Mouse (Mus musculus) kidney, postnatal 0 days (tissue): ENCODE measurements around the gene Cyp19a1. TPM values are rescaled to one million over a fixed set of nuclear protein-coding genes. Genes with fewer than 3 reads are reported as not detected.

Source experiments
- ATAC-seq: fragments of 200-750 bp; cut with Nextera tagmentation; replicated peaks from 2 replicates; pipeline ENCODE4 v1.8.0; 2017; ENCODE audit warnings: low read depth, moderate number of reproducible peaks, moderate TSS enrichment, moderate library complexity; ENCODE audit not compliant: low FRiP score
- DNase-seq: peaks from one replicate; pipeline ENCODE4 v3.0.0-alpha.2; 2016; ENCODE audit warnings: low spot score
- H3K27ac ChIP-seq: fragments of 300-500 bp; sonication (generic); 2 replicates; pipeline ENCODE4 v1.5.1; 2014; ENCODE audit warnings: mild to moderate bottlenecking
- H3K27me3 ChIP-seq: fragments of 300-500 bp; sonication (generic); 2 replicates; pipeline ENCODE4 v1.6.1; 2014; ENCODE audit warnings: low read length, mixed read lengths; ENCODE audit not compliant: insufficient read depth
- H3K36me3 ChIP-seq: fragments of 300-500 bp; sonication (generic); 2 replicates; pipeline ENCODE4 v1.6.1; 2014; ENCODE audit warnings: low read length, mixed read lengths; ENCODE audit not compliant: insufficient read depth
- H3K4me1 ChIP-seq: fragments of 300-500 bp; sonication (generic); replicated peaks from 2 replicates; pipeline ENCODE4 v1.6.1; 2014; ENCODE audit warnings: antibody characterized with exemption, low read length, mixed read lengths; ENCODE audit not compliant: insufficient read depth
- H3K4me2 ChIP-seq: fragments of 300-500 bp; sonication (generic); 2 replicates; pipeline ENCODE4 v1.6.1; 2014; ENCODE audit warnings: mild to moderate bottlenecking, low read length, moderate library complexity, mixed read lengths
- H3K4me3 ChIP-seq: fragments of 300-500 bp; sonication (generic); replicated peaks from 2 replicates; pipeline ENCODE4 v1.5.1; 2014; ENCODE audit warnings: low read depth, low read length
- H3K9ac ChIP-seq: fragments of 300-500 bp; sonication (generic); 2 replicates; pipeline ENCODE4 v1.6.1; 2014; ENCODE audit warnings: low read depth, low read length
- H3K9me3 ChIP-seq: fragments of 300-500 bp; sonication (generic); replicated peaks from 2 replicates; pipeline ENCODE4 v1.6.1; 2016; ENCODE audit warnings: low read length, inconsistent platforms, mixed read lengths
- CTCF ChIP-seq: IDR thresholded peaks from 2 replicates; pipeline ENCODE4 v1.5.1; 2016; ENCODE audit warnings: antibody characterized with exemption, low read depth, mild to moderate bottlenecking, moderate library complexity
- WGBS: fragments of 180-500 bp; shearing (Covaris S2); extraction: QIAGEN DNeasy Blood & Tissue Kit; methylation state at CpG from one replicate; pipeline ENCODE4 v1.1.7; 2014; 5-methylcytosine and 5-hydroxymethylcytosine counted together
- polyA plus RNA-seq: library from polyadenylated mRNA; unstranded; fragments of >200 nt; fragmentation: Nextera tagmentation; extraction: Ambion mirVana; gene quantifications from 2 replicates; pipeline ENCODE4 v1.2.1, GENCODE M21; 2015

Gene Cyp19a1
- polyA plus RNA-seq, 1 experiment from 2014 or later: not detected

DNA sequence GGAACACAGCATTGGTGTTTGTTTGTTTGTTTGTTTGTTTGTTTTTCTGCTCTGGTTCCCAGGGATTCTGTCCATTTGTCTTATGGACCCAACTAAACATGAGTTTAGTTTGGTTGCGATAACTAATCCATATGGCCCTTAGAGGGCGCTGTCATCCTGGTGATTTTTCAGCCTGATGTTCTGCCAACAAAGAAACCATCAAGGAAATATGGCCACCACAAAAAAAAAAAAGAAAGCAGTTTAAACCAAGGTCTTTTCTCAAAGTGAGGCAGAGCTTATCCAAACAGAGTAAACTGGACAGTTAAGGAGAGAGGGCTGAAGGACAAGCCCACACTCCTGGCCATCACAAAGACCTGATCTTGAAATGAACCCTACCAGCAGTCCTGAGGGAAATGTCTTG is 86.6 kb downstream of the Cyp19a1 start:
- Histone ChIP-seq H3K4me3 (no peak overlapping the region), H3K27ac (no peak overlapping the region), H3K9me3 (no peaks in the 10 kb centered on the region), H3K36me3 (no peaks in the 10 kb centered on the region), H3K4me2 (no peak overlapping the region), H3K27me3 (no peaks in the 10 kb centered on the region), H3K9ac (no peak overlapping the region), H3K4me1 (no peaks in the 10 kb centered on the region)
- 14% methylated on average over 2 of the region's 2 CpGs for WGBS
- ATAC-seq (no peak), DNase-seq (peak; percentile 72)
- peak; percentile 81 for TF ChIP-seq CTCF

DNA sequence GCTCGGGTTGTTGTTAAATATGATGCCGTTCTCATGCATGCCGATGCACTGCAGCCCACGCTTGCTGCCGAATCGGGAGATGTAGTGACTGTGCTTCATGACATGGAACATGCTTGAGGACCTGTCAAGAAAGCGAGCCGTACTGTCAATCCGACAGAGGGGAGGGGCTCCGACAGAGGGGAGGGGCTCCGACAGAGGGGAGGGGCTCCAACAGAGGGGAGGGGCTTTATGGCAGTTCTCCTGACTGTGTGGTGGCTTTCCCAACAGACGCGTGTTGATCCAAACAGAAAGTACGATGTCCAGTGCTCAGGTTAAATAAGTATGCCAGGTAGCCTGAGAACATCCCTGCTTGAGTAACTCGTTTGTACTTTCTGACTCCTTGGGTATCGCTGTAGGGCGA is 87.7 kb downstream of the Cyp19a1 start:
- no peak overlapping the region for H3K9ac ChIP-seq
- no peaks in the 10 kb centered on the region for H3K9me3 ChIP-seq
- no peak overlapping the region for H3K4me2 ChIP-seq
- H3K27ac ChIP-seq: no peak overlapping the region
- 70% methylated on average over 17 of the region's 17 CpGs for WGBS
- ATAC-seq (no peak), DNase-seq (no peak)
- H3K4me1 ChIP-seq: no peaks in the 10 kb centered on the region
- no peaks in the 10 kb centered on the region for H3K36me3 ChIP-seq
- TF ChIP-seq CTCF: no peak
- no peak overlapping the region for H3K4me3 ChIP-seq
- no peaks in the 10 kb centered on the region for H3K27me3 ChIP-seq

DNA sequence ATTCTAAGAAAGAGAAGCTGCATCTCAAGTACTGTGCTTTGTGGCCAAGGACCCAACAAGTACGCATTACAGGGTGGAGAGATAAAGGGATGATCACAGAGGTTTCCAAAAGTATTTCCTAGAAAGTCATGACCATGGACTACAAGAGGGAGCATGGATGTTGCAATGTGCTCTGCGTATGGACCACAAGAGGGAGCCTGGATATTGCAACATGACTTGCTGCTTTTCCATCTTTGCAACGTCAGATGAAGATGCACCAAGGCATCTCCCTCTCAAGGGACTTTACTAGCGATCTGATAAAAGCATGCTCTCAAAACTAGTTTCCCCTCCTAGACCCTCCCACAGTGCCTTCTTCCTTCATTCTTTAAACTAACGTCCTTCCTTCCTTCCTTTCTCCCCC is 98.4 kb downstream of the Cyp19a1 start:
- no peaks in the 10 kb centered on the region for H3K9me3 ChIP-seq
- DNase-seq (peak; percentile 60), ATAC-seq (no peak)
- H3K4me1 ChIP-seq: no peaks in the 10 kb centered on the region
- no peaks in the 10 kb centered on the region for H3K27me3 ChIP-seq
- TF ChIP-seq CTCF: peak; percentile 81
- H3K4me3 ChIP-seq: no peak overlapping the region
- WGBS: 39% methylated on average over 5 of the region's 5 CpGs
- no peaks in the 10 kb centered on the region for H3K36me3 ChIP-seq
- no peak overlapping the region for H3K27ac ChIP-seq
- no peak overlapping the region for H3K9ac ChIP-seq
- H3K4me2 ChIP-seq: no peak overlapping the region

GRCm38 (mm10) chr9:54168425-54168824 is 99.5 kb downstream of the Cyp19a1 start:
- Histone ChIP-seq H3K9ac (no peak overlapping the region), H3K4me3 (no peak overlapping the region), H3K36me3 (no peaks in the 10 kb centered on the region), H3K27me3 (no peaks in the 10 kb centered on the region), H3K4me1 (no peaks in the 10 kb centered on the region), H3K27ac (no peak overlapping the region), H3K9me3 (no peaks in the 10 kb centered on the region), H3K4me2 (no peak overlapping the region)
- DNase-seq (no peak), ATAC-seq (no peak)
- TF ChIP-seq CTCF: no peak
- WGBS: 77% methylated on average over 10 of the region's 10 CpGs

GRCm38 (mm10) chr9:54163117-54163516 is 104.8 kb downstream of the Cyp19a1 start:
- peak; percentile 25 for DNase-seq
- WGBS: 73% methylated on average over 5 of the region's 5 CpGs
- Histone ChIP-seq H3K9me3 (no peaks in the 10 kb centered on the region), H3K4me2 (no peak overlapping the region), H3K27me3 (no peaks in the 10 kb centered on the region), H3K4me1 (no peaks in the 10 kb centered on the region), H3K4me3 (no peak overlapping the region), H3K9ac (no peak overlapping the region), H3K27ac (no peak overlapping the region), H3K36me3 (no peaks in the 10 kb centered on the region)
- peak; percentile 62 for TF ChIP-seq CTCF
- no peak for ATAC-seq

DNA sequence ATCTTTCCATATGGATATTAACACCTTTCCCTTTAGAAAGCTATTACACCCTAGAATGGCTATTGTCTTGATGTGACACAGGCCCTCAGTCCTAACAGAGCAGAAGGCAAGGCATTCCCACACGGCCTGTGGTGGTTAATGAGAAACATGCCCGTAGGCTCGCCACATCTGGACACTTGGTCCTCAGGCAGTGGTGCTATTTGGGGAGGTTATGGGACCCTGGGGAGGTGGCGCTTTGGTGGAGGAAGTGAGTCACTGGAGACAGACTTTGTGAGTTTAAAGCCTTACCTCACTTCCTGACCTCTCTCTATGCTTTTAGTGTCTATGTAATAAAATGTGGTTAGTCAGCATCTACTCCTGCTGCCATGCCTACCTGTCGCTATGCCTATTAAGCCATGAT is 114.2 kb downstream of the Cyp19a1 start:
- no peak for TF ChIP-seq CTCF
- H3K4me1 ChIP-seq: no peaks in the 10 kb centered on the region
- H3K27ac ChIP-seq: no peak overlapping the region
- no peaks in the 10 kb centered on the region for H3K36me3 ChIP-seq
- H3K4me2 ChIP-seq: no peak overlapping the region
- DNase-seq (no peak), ATAC-seq (no peak)
- H3K9me3 ChIP-seq: no peaks in the 10 kb centered on the region
- H3K4me3 ChIP-seq: no peak overlapping the region
- H3K27me3 ChIP-seq: no peaks in the 10 kb centered on the region
- 67% methylated on average over 5 of the region's 5 CpGs for WGBS
- H3K9ac ChIP-seq: no peak overlapping the region

- no peak for DNase-seq
- 67% methylated on average over 1 of the region's 1 CpGs for WGBS
These were observed 128.7 kb downstream of the Cyp19a1 start for GRCm38 (mm10) chr9:54139191-54139590.

More at GRCm38 (mm10) chr9:54139191-54139590, 128.7 kb downstream of the Cyp19a1 start:
- no peaks in the 10 kb centered on the region for H3K36me3 ChIP-seq
- H3K27ac ChIP-seq: no peak overlapping the region
- TF ChIP-seq CTCF: no peak
- no peak overlapping the region for H3K9ac ChIP-seq
- ATAC-seq: no peak
- no peaks in the 10 kb centered on the region for H3K27me3 ChIP-seq
- no peak overlapping the region for H3K4me3 ChIP-seq
- no peaks in the 10 kb centered on the region for H3K4me1 ChIP-seq
- H3K9me3 ChIP-seq: no peaks in the 10 kb centered on the region
- H3K4me2 ChIP-seq: no peak overlapping the region

Other genes with a start within 250 kb of the Cyp19a1 start
- 0.30 and 0.33 TPM in 2 replicates for gene Tnfaip8l3, start 199.7 kb downstream of the Cyp19a1 start, polyA plus RNA-seq
- gene Gldn, start 18.4 kb upstream of the Cyp19a1 start, polyA plus RNA-seq: 4.6 and 5.4 TPM in 2 replicates
- 7.5 and 8.5 TPM in 2 replicates for gene Dmxl2, start 233.5 kb upstream of the Cyp19a1 start, polyA plus RNA-seq